Mouse (Mus musculus) forebrain, embryonic 15.5 days (tissue): ENCODE results near the gene Ctr9. TPM values are rescaled to one million over a fixed set of nuclear protein-coding genes. Genes with fewer than 3 reads are reported as not detected.

Source experiments
- ATAC-seq: fragments of 200-750 bp; cut with Nextera tagmentation; replicated peaks from 2 replicates; pipeline ENCODE4 v1.8.0; 2017; ENCODE audit warnings: mild to moderate bottlenecking, moderate TSS enrichment, moderate library complexity
- H3K27ac ChIP-seq: fragments of 300-500 bp; sonication (generic); replicated peaks from 2 replicates; pipeline ENCODE4 v1.5.1; 2015; ENCODE audit warnings: mild to moderate bottlenecking, inconsistent platforms
- H3K27me3 ChIP-seq: fragments of 300-500 bp; sonication (generic); 2 replicates; pipeline ENCODE4 v1.6.1; 2015; ENCODE audit warnings: inconsistent platforms
- H3K36me3 ChIP-seq: fragments of 300-500 bp; sonication (generic); 2 replicates; pipeline ENCODE4 v1.6.1; 2015; ENCODE audit warnings: mild to moderate bottlenecking, inconsistent platforms
- H3K4me1 ChIP-seq: fragments of 300-500 bp; sonication (generic); 2 replicates; pipeline ENCODE4 v1.6.1; 2015; ENCODE audit warnings: inconsistent platforms
- H3K4me2 ChIP-seq: fragments of 300-500 bp; sonication (generic); replicated peaks from 2 replicates; pipeline ENCODE4 v1.6.1; 2015; ENCODE audit warnings: mild to moderate bottlenecking, inconsistent platforms
- H3K4me3 ChIP-seq: fragments of 300-500 bp; sonication (generic); 2 replicates; pipeline ENCODE4 v1.5.1; 2015; ENCODE audit warnings: mild to moderate bottlenecking, inconsistent platforms
- H3K9ac ChIP-seq: fragments of 300-500 bp; sonication (generic); replicated peaks from 2 replicates; pipeline ENCODE4 v1.6.1; 2015; ENCODE audit warnings: mild to moderate bottlenecking, inconsistent platforms
- H3K9me3 ChIP-seq: fragments of 300-500 bp; sonication (generic); 2 replicates; pipeline ENCODE4 v1.6.1; 2016; ENCODE audit warnings: inconsistent platforms
- WGBS: fragments of 180-500 bp; shearing (Covaris S2); methylation state at CpG from one replicate; pipeline ENCODE4 v1.1.7; 2015; ENCODE audit warnings: mixed read lengths; 5-methylcytosine and 5-hydroxymethylcytosine counted together
- polyA plus RNA-seq: library from polyadenylated mRNA; unstranded; fragments of >200 nt; fragmentation: Nextera tagmentation; extraction: Ambion mirVana; gene quantifications from 2 replicates; pipeline ENCODE4 v1.2.1, GENCODE M21; 2015

The Ctr9 gene
- polyA plus RNA-seq, 1 experiment from 2014 or later = 80.6 TPM

DNA sequence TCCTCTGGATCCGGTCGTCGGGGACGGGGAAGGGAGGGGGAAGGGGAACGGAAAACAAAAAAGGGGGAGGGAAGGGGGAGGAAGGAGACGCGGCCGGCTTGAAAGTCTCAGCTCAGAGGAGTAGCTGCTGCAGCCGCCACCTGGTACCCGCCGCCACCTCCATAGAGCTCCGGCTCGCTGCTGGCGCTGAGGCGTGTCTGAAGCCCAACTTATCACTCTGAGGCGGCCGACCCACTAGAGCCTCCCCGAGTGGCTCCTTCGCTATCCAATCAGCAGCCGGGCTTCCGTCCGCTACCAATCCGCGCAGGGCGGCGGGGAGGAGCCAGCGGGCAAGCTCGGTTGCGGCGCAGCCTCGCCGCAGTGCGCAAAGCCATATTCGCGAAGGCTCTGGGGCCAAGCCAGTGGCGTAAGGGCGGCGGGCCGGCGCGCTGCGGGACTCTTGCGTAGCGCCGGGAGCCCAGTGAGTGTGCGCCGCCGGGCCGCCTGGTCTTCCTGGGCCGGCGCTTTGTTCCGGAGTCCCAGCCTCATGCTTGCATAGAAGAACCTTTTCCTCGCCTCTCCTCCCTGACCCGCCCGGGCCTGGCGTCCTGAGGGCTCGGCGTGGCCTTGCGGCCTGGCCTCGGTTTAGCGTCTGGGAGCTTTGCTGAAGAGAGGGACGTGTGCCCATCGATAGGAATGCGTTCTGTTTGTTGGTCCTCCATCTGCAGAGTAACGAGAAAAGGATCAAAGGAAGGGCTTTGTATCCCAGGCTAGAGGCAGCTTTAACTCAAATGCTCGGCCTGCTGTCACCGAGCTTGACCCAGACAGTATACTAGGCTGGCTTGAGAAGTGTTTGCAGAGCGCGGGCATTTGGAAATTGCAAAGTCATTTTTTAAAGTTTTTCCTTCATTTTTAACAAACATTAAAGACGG is 54.3 kb downstream of the Ctr9 start, which contains the start of gene Eif4g2:
TSS of gene Eif4g2 (minus strand) at position 209 of the 911 bp plus-strand sequence.
- peak within 1 kb of the TSS; percentile 82 for H3K4me3 ChIP-seq
- peaks cover 30% of the 10 kb centered on the region for H3K36me3 ChIP-seq
- H3K9ac ChIP-seq = peak within 1 kb of the TSS; percentile 99
- no peaks in the 10 kb centered on the region for H3K9me3 ChIP-seq
- H3K4me1 ChIP-seq = peaks cover 32% of the 10 kb centered on the region
- H3K4me2 ChIP-seq = peak within 1 kb of the TSS; percentile 64
- H3K27ac ChIP-seq = peak within 1 kb of the TSS; percentile 99
- ATAC-seq = peak; percentile 99
- H3K27me3 ChIP-seq = no peaks in the 10 kb centered on the region
- WGBS = under 1% methylated on average over 70 of the region's 70 CpGs

DNA sequence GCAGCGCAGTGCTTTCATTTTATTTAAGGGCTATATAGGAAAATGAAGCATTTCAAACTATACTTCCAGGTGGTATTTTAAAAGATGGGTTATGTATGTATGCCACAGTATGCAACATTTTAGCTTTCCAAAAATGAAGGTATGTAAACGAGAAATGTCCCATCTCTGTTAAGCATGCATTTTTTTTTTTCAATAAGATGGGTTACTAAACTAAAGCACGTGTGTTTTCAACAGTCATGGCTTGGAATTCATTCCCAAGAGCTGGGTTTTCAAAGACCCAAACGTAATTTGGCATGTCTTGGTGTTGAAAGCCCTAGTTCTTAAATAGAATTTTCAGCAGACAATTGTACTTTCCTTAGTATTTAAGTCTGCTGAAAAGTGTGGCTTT is 55.0 kb downstream of the Ctr9 start:
- peak overlapping the region; percentile 99 for H3K9ac ChIP-seq

DNA sequence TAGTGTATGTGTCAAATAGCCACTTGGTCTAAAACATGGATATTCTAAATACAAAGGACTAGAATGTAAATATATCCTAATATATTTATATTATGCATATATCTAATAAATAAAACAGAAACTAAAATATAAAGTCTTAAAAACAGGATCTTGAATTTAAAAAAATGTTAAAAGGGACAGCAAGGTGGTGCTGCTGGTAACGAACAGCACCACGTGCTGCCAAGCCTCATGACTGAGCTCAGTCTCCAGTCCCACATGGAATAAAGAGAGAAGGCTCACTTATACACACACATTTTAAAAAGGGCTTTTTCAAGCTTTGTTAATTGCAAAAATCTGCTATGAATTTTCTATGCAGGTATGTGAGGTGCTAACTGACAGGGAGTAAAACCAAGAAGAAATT is 55.7 kb downstream of the Ctr9 start:
- WGBS = 55% methylated on average over 2 of the region's 2 CpGs
- Histone ChIP-seq H3K4me3 (no peak overlapping the region), H3K4me1 (peaks cover 24% of the 10 kb centered on the region), H3K9ac (no peak overlapping the region), H3K36me3 (peaks cover 18% of the 10 kb centered on the region), H3K9me3 (no peaks in the 10 kb centered on the region), H3K27me3 (no peaks in the 10 kb centered on the region), H3K4me2 (no peak overlapping the region), H3K27ac (no peak overlapping the region)
- ATAC-seq = no peak

More for the DNA sequence above, 55.0 kb downstream of the Ctr9 start:
- Histone ChIP-seq H3K4me1 (peaks cover 31% of the 10 kb centered on the region), H3K27me3 (no peaks in the 10 kb centered on the region), H3K36me3 (peaks cover 25% of the 10 kb centered on the region), H3K27ac (peak overlapping the region; percentile 99), H3K4me3 (peak overlapping the region; percentile 82), H3K4me2 (peak overlapping the region; percentile 64), H3K9me3 (no peaks in the 10 kb centered on the region)
- WGBS = 10% methylated on average over 4 of the region's 4 CpGs
- no peak for ATAC-seq

DNA sequence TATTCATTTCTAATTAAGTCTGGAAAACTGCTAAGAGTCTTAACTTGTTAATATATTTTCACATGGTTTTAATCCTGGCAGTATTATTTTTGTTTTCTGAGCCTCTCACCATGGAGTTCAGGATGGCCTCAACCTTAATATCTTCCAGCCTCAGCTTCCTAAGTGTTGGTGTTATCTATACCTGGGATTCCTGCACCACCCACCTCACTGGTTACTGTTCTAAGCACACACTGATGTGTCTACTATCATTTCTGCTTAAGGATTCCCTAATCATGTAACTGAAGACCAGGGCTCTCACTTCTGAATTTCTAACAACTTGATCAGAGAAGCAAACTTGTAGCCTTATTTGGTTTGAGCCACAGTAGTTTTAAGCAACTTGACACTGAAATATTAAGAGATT is 56.4 kb downstream of the Ctr9 start:
- Histone ChIP-seq H3K4me3 (no peak overlapping the region), H3K9me3 (no peaks in the 10 kb centered on the region), H3K4me2 (no peak overlapping the region), H3K27me3 (no peaks in the 10 kb centered on the region), H3K36me3 (peaks cover 11% of the 10 kb centered on the region), H3K27ac (no peak overlapping the region), H3K9ac (no peak overlapping the region), H3K4me1 (peaks cover 17% of the 10 kb centered on the region)
- no peak for ATAC-seq

DNA sequence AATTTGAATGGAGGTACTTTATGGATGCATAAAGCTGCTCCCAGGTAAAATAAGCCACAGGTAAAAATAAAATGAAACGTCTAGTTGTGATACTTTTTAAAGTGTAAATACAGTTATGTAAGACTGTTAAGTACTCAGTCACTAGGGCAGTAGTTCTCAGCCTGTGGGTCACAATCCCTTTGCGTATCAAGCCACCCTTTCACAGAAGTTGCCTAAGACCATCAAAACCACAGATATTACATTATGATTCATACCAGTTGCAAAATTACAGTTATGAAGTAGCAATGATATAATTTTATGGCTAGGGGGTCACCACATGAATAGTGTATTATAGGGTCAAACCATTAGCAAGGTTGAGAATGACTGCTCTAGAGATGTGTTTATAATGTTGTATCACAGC is 66.4 kb downstream of the Ctr9 start:
- Histone ChIP-seq H3K36me3 (no peaks in the 10 kb centered on the region), H3K4me1 (no peaks in the 10 kb centered on the region), H3K4me2 (no peak overlapping the region), H3K9me3 (no peaks in the 10 kb centered on the region), H3K4me3 (no peak overlapping the region), H3K27me3 (no peaks in the 10 kb centered on the region), H3K27ac (no peak overlapping the region), H3K9ac (no peak overlapping the region)
- 82% methylated on average over 2 of the region's 2 CpGs for WGBS
- no peak for ATAC-seq

DNA sequence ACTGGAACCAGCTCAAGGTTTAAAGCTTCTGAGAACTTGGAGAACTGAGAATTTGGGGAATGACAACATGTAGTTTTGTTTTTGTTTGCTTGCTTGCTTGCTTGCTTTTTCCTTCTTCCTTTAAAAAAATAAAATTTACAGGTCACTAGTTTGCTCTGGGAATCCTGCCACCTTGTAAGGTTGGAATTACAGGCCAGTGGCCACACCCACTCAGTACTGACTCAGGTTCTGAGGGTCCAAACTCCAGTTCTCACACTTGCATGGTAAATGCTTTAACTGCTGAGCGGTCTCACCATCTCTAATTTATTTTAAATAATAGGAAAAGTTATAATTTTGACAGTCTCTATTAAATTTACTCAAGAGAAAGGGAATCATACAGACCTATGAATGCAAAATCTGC is 69.4 kb downstream of the Ctr9 start:
- no peak overlapping the region for H3K9ac ChIP-seq
- H3K4me2 ChIP-seq = no peak overlapping the region
- H3K4me1 ChIP-seq = no peaks in the 10 kb centered on the region
- no peak overlapping the region for H3K4me3 ChIP-seq
- H3K27me3 ChIP-seq = no peaks in the 10 kb centered on the region
- no peaks in the 10 kb centered on the region for H3K36me3 ChIP-seq
- H3K27ac ChIP-seq = no peak overlapping the region
- 100% methylated on average over 1 of the region's 1 CpGs for WGBS
- no peak for ATAC-seq
- H3K9me3 ChIP-seq = no peaks in the 10 kb centered on the region

Other genes with a start within 250 kb of the Ctr9 start
- 36.1 and 41.1 TPM in 2 replicates for gene Rnf141, start 184.5 kb upstream of the Ctr9 start, polyA plus RNA-seq
- gene Lyve1, start 165.7 kb upstream of the Ctr9 start, polyA plus RNA-seq = 3.5 and 4.1 TPM in 2 replicates
- 0.55 and 0.87 TPM in 2 replicates for gene Mrvi1, start 46.5 kb upstream of the Ctr9 start, polyA plus RNA-seq
- gene Eif4g2, start 54.1 kb downstream of the Ctr9 start, polyA plus RNA-seq = 1,139 and 1,168 TPM in 2 replicates